Mouse (Mus musculus) embryonic facial prominence, embryonic 12.5 days (tissue): Measurements from ENCODE around the gene Defa37. TPM values are rescaled to one million over a fixed set of nuclear protein-coding genes. Genes with fewer than 3 reads are reported as not detected.
"Not testable (repeated sequence)": the region's sequence is repeated elsewhere in the genome, so short reads cannot be mapped to it uniquely, and the experiment has no call there.

Experiments
- ATAC-seq: fragments of 200-750 bp; cut with Nextera tagmentation; 2 replicates; pipeline ENCODE4 v1.8.0; 2017; ENCODE audit not compliant: insufficient number of reproducible peaks, insufficient read depth, low FRiP score, low TSS enrichment
- H3K27ac ChIP-seq: fragments of 300-500 bp; sonication (generic); 2 replicates; pipeline ENCODE4 v1.5.1; 2016; ENCODE audit warnings: mild to moderate bottlenecking
- H3K27me3 ChIP-seq: fragments of 300-500 bp; sonication (generic); 2 replicates; pipeline ENCODE4 v1.6.1; 2016; ENCODE audit warnings: mild to moderate bottlenecking, moderate library complexity
- H3K36me3 ChIP-seq: fragments of 300-500 bp; sonication (generic); 2 replicates; pipeline ENCODE4 v1.6.1; 2016; ENCODE audit warnings: mild to moderate bottlenecking
- H3K4me1 ChIP-seq: fragments of 300-500 bp; sonication (generic); 2 replicates; pipeline ENCODE4 v1.6.1; 2016
- H3K4me2 ChIP-seq: fragments of 300-500 bp; sonication (generic); replicated peaks from 2 replicates; pipeline ENCODE4 v1.6.1; 2016; ENCODE audit warnings: mild to moderate bottlenecking, moderate library complexity
- H3K4me3 ChIP-seq: fragments of 300-500 bp; sonication (generic); 2 replicates; pipeline ENCODE4 v1.5.1; 2016; ENCODE audit warnings: mild to moderate bottlenecking
- H3K9ac ChIP-seq: fragments of 300-500 bp; sonication (generic); 2 replicates; pipeline ENCODE4 v1.6.1; 2016; ENCODE audit warnings: mild to moderate bottlenecking, moderate library complexity
- H3K9me3 ChIP-seq: fragments of 300-500 bp; sonication (generic); 2 replicates; pipeline ENCODE4 v1.6.1; 2016; ENCODE audit warnings: mild to moderate bottlenecking, moderate library complexity
- WGBS: fragments of 180-500 bp; shearing (Covaris S2); methylation state at CpG from one replicate; pipeline ENCODE4 v1.1.7; 2016; 5-methylcytosine and 5-hydroxymethylcytosine counted together
- polyA plus RNA-seq: library from polyadenylated mRNA; unstranded; fragments of >200 nt; fragmentation: Nextera tagmentation; extraction: Ambion mirVana; gene quantifications from 2 replicates; pipeline ENCODE4 v1.2.1, GENCODE M21; 2016

The Defa37 gene
- not detected in 2 replicates for polyA plus RNA-seq

DNA sequence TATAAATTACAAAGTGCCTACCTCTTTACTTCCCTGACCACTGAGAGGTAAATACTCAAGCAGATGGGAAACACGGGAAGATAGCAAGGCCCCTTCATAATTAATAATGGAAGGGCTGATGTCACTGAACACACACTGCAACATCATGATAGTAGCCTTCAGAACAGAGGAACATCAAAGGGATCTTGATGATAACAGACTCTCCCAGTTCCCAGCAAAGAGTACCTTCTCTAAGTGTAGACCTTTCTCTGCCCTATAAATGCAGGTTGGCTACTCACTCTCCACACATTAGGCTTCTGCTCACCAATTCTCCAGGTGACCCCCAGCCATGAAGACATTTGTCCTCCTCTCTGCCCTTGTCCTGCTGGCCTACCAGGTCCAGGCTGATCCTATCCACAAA is at the start of gene Defa37:
Gene Defa37, plus strand, starts transcription at position 301 of the 400 bp plus-strand sequence.
- H3K4me2 ChIP-seq, H3K27me3 ChIP-seq, H3K4me1 ChIP-seq, H3K36me3 ChIP-seq, H3K9me3 ChIP-seq, H3K27ac ChIP-seq, H3K4me3 ChIP-seq, ATAC-seq, H3K9ac ChIP-seq: not testable (repeated sequence)
- no CpG with 5 or more reads among the region's 1 CpGs for WGBS

DNA sequence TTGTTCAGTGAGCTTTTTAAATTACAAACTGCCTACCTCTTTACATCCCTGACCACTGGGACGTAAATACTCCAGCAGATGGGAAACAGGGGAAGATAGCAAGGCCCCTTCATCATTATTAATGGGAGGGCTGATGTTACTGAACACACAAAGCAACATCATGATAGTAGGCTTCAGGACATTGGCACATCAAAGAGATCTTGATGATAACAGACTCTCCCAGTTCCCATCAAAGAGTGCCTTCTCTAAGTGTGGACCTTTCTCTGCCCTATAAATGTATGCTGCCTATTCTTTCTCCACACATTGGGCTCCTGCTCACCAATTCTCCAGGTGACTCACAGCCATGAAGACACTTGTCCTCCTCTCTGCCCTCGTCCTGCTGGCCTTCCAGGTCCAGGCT is 36.5 kb upstream of the Defa37 start, which contains the start of gene Defa32:
Gene Defa32, plus strand, starts transcription at position 301 of the 400 bp plus-strand sequence.
- not testable (repeated sequence) for H3K4me1 ChIP-seq, H3K27me3 ChIP-seq, H3K9me3 ChIP-seq, H3K36me3 ChIP-seq, ATAC-seq, H3K9ac ChIP-seq, H3K4me3 ChIP-seq, H3K4me2 ChIP-seq, H3K27ac ChIP-seq
- no CpG with 5 or more reads among the region's 2 CpGs for WGBS

- H3K36me3 ChIP-seq, H3K4me3 ChIP-seq, H3K4me2 ChIP-seq, H3K27ac ChIP-seq, H3K27me3 ChIP-seq, ATAC-seq, H3K9me3 ChIP-seq, H3K4me1 ChIP-seq, H3K9ac ChIP-seq: not testable (repeated sequence)
- WGBS = no CpG with 5 or more reads among the region's 1 CpGs
These were observed 17.5 kb downstream of the Defa37 start, which contains the start of gene Defa28 for GRCm38 (mm10) chr8:21582706-21583105. Defa28 (plus strand) TSS chr8:21583006.

GRCm38 (mm10) chr8:21594408-21594807 is 29.2 kb downstream of the Defa37 start, which contains the start of gene Gm7861:
Gm7861 (minus strand) TSS chr8:21594508.
- WGBS = no CpG with 5 or more reads among the region's 1 CpGs

More at GRCm38 (mm10) chr8:21594408-21594807, 29.2 kb downstream of the Defa37 start, which contains the start of gene Gm7861:
- not testable (repeated sequence) for H3K27ac ChIP-seq, H3K9ac ChIP-seq, H3K36me3 ChIP-seq, H3K4me1 ChIP-seq, H3K27me3 ChIP-seq, H3K9me3 ChIP-seq, H3K4me2 ChIP-seq, H3K4me3 ChIP-seq, ATAC-seq

Other genes starting within 250 kb of the Defa37 start
- not detected in 2 replicates for gene Defa27, start 249.8 kb upstream of the Defa37 start, polyA plus RNA-seq
- not detected in 2 replicates for gene Defa29, start 238.4 kb upstream of the Defa37 start, polyA plus RNA-seq
- gene Defa2, start 186.9 kb upstream of the Defa37 start, polyA plus RNA-seq = not detected in 2 replicates
- not detected in 2 replicates for gene Defa33, start 173.6 kb upstream of the Defa37 start, polyA plus RNA-seq
- not detected in 2 replicates for gene Defa36, start 138.0 kb upstream of the Defa37 start, polyA plus RNA-seq
- gene Gm7849, start 108.8 kb upstream of the Defa37 start, polyA plus RNA-seq = not detected in 2 replicates
- not detected in 2 replicates for gene Defa20, start 56.1 kb upstream of the Defa37 start, polyA plus RNA-seq
- gene Defa32, start 36.4 kb upstream of the Defa37 start, polyA plus RNA-seq = not detected in 2 replicates
- not detected in 2 replicates for gene Defa28, start 17.6 kb downstream of the Defa37 start, polyA plus RNA-seq
- gene Gm7861, start 29.1 kb downstream of the Defa37 start, polyA plus RNA-seq = not detected in 2 replicates
- gene Defa26, start 52.8 kb downstream of the Defa37 start, polyA plus RNA-seq = not detected in 2 replicates
- not detected in 2 replicates for gene Defa17, start 90.4 kb downstream of the Defa37 start, polyA plus RNA-seq
- not detected in 2 replicates for gene Defa34, start 100.4 kb downstream of the Defa37 start, polyA plus RNA-seq
- not detected in 2 replicates for gene AY761184, start 138.3 kb downstream of the Defa37 start, polyA plus RNA-seq
- not detected in 2 replicates for gene Defa24, start 169.1 kb downstream of the Defa37 start, polyA plus RNA-seq